Mouse (Mus musculus): ENCODE measurements at regions not wholly inside any gene's neighbourhood (a gene's known extent, or its start where the extent isn't known, plus 50 kb on each side); places are given as distances from the start of the nearest gene placed in this dataset.

DNA sequence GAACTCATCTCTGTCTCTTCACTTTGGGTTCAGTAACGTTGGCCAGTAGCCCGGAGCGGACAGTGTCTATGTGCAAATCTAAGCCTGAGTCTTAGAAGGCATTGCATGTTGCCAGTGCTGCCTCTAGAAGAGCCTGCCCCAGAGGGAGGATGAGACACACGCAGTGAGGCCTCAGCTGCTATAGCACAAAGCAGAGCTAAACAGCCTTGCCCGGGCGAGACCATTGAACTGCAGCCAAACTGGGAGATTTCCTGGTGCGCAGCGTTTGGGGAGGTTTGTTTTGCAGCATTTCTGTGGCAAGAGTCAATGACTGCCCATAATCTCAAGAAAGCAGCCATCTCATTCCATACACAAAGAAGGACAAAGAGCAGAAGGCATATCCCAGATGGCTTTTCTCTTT, 164.0 kb downstream of the 3100002H09Rik start:
- no peak for DNase-seq (ENCODE audit: low read depth, low spot score)

- no peak for DNase-seq (ENCODE audit: low read depth, low spot score)
Observed at GRCm38 (mm10) chr4:124443613-124444108, 166.9 kb downstream of the 3100002H09Rik start.

DNA sequence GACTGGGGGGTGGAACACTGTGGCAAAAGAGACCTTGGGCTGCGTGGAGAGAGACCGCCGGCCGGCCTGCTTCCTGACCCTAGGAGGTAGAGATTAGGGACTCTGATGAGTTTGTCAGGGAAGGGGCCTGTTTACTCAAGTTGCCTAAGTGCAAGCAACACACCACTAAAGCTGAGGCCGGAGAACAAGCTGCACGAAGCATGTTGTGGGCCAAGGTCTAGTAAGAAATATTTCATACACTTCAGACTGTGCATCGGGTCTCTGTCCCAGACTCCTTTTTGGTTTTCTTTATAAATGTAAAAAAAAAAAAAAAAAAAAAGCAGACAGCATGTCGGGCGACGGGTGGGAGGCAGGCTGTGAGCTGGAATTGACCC, 167.5 kb downstream of the 3100002H09Rik start:
- DNase-seq (ENCODE audit: low read depth, low spot score) = no peak

DNA sequence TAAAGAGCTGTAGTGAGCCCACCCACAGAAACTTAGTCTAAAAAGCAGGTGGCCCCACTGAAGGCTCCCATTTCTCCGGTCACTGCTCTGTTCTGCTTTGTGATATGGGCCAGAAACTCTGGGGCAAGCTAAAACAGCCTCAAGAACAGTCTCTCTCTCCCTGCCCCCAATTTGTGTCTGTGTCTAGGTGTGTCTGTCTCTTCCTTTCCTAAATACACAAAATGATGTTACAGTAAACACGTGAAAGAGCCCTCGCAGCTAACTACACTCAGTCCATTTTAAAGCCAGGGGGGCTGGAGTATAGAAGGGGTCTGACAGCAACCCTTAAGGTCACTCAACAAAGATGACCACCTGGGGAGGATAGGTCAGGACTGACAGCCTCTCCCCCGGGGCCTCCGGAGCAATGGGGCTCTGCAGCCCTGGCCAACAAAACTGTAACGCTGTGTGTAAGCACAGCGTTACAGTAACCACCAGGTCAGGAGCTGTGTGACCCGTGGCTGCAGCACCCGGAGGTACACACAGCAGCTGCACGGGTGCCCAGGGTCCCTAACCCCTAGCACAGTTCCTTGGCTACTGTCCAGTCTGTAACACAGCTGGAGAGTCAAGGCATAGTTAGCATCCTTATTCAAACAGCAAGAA, 168.0 kb downstream of the 3100002H09Rik start:
- DNase-seq (ENCODE audit: low read depth, low spot score) = no peak

DNA sequence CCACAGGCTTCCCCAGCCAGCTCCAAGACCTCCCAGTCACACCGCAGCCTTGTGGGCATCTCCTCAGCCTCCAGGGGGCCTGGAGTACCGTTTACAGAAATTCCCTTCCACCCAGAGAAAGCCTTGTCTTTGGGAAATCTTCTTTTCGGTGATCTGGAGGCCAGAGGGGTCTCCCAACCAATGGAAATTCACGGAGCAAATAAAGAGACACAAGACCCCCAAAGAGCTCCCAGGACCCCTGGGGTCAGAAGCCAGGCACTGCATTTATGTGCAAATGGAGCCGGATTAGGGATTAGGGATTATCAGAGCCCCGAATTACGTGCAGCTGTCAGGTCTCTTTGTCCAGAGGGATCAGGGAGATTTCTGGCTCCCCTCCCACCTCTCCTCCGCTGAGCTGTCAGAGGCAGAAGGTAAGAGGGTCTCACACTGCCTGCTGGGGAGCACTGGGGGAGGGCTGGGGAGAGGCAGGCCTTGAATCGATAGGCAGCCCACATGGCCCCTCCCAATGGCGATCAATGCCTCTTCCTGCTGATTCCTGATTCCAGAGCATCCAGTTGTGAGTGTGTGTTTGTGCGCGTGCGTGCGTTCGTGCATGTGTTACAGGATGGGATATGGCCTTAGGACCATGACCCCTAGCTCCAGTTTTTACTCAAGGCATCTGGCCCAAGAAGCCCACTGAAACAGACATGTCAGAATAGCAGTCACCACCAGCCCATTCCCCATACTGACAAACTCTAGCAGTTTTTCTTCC, 168.7 kb downstream of the 3100002H09Rik start:
- DNase-seq (ENCODE audit: low read depth, low spot score) = no peak

GRCm38 (mm10) chr4:124435040-124435434, 175.6 kb downstream of the 3100002H09Rik start:
- no peak for DNase-seq (ENCODE audit: low read depth, low spot score)

GRCm38 (mm10) chr4:124434059-124435039, 176.3 kb downstream of the 3100002H09Rik start:
- no peak for DNase-seq (ENCODE audit: low read depth, low spot score)

DNA sequence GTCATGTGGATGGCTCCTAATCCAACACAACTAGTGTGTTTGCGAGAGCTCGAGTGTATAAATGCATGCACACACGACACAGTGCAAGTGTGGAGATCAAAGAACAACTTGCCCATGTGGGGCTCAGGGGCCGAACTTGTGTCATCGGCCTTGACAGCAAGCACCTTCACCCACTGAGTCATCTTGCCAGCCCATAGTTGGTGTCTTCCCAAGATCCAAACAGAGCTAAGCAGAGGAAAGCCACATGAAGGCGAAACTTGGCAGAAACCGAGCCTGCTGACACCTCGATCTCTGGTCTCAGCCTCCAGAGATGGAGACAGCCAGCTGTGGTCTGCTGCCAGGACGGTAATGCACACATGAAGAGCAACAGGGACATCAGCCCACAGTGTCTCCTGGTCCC, 177.1 kb downstream of the 3100002H09Rik start:
- DNase-seq (ENCODE audit: low read depth, low spot score) = no peak

GRCm38 (mm10) chr4:124431193-124431592, 179.4 kb downstream of the 3100002H09Rik start:
- DNase-seq (ENCODE audit: low read depth, low spot score) = no peak

- no peak for DNase-seq (ENCODE audit: low read depth, low spot score)
Observed at GRCm38 (mm10) chr4:124428844-124429243, 181.8 kb downstream of the 3100002H09Rik start.

GRCm38 (mm10) chr4:124422406-124422805, 188.2 kb downstream of the 3100002H09Rik start:
- no peak for DNase-seq (ENCODE audit: low read depth, low spot score)

GRCm38 (mm10) chr4:124418431-124418830, 192.2 kb downstream of the 3100002H09Rik start:
- DNase-seq (ENCODE audit: low read depth, low spot score) = no peak

DNA sequence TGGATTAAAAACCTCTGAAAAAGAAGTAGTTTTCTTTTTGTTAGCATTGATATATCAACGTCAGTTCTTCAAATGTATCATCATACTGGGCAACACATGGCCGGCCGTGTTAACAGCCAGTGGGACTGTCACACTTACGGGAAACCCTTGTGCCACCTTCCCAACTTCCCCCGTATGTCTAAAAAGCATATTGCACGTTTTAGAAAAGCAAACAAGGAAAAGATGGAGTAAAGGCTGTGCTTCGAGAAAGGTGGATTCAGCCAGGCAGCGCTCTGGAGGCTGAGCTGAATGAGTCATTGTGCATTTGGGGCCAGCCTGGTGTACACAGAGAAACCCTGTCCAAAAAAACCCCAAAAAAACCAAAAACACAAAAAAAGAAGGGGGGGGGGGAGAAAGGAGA, 193.4 kb downstream of the 3100002H09Rik start:
- DNase-seq (ENCODE audit: low read depth, low spot score) = no peak

DNA sequence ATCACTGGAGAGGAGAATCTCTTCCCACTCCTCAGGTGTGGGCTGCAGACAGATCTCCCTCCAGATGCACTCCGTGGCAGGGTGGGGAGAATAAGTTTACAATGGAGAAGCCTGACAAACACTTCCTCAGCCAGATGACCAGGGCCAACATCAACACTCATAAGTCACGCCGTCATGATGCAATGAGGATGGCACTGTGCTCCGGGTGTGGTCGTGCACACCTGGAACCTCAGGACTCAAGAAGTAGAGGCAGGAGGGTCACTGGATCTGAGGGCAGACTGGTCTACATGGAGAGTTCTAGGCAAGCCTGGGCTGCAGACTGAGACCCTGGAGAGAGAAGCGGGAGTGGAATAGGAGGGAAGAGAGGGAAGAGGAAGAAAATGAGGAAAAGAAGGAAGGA, 194.3 kb downstream of the 3100002H09Rik start:
- no peak for DNase-seq (ENCODE audit: low read depth, low spot score)

DNA sequence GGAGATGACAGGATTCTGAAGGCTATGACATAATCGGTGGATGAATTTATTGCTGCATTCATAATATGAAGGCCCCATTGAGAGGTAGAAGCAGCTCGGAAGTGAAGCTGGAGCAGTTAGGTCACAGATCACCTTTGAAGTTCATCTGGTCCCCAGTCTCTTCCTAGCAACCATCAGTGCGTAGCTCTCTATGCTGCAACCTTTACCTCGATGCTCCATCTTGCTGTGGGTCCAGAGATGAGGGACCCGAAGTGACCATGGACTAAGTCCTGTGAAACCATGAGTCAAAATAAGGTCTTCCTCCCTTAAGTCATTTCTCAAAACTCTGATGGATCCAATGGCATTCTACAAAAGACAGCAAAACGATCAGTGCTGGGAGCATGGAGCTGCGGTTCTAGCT, 196.2 kb downstream of the 3100002H09Rik start:
- no peak for DNase-seq (ENCODE audit: low read depth, low spot score)

GRCm38 (mm10) chr4:124409279-124409678, 201.3 kb downstream of the 3100002H09Rik start:
- DNase-seq (ENCODE audit: low read depth, low spot score) = no peak

DNA sequence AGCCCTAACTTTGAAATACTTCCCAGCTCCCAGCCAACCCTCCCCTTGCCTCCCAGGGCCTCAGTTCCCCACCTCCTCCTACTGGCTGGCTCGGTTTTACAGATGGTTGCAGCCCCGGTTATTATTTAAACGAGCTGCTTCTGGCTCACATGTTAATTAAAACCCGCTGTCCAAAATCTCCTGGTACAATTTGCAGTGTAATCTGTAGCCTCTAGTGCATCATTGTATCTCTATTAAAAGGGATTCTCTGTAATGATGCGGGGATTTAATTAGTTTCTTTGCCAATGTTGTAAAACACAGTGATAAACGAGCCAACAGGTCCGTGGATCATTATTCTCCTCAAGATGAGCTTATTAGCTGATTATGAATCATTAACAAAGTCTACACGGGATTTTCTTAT, 208.5 kb downstream of the 3100002H09Rik start:
- no peak for DNase-seq (ENCODE audit: low read depth, low spot score)

- DNase-seq (ENCODE audit: low read depth, low spot score) = no peak
Observed at GRCm38 (mm10) chr4:124400741-124401140, 209.9 kb downstream of the 3100002H09Rik start.

GRCm38 (mm10) chr4:124400136-124400675, 210.4 kb downstream of the 3100002H09Rik start:
- no peak for DNase-seq (ENCODE audit: low read depth, low spot score)

- no peak for DNase-seq (ENCODE audit: low read depth, low spot score)
Observed at GRCm38 (mm10) chr4:124398354-124398753, 212.2 kb downstream of the 3100002H09Rik start.

DNA sequence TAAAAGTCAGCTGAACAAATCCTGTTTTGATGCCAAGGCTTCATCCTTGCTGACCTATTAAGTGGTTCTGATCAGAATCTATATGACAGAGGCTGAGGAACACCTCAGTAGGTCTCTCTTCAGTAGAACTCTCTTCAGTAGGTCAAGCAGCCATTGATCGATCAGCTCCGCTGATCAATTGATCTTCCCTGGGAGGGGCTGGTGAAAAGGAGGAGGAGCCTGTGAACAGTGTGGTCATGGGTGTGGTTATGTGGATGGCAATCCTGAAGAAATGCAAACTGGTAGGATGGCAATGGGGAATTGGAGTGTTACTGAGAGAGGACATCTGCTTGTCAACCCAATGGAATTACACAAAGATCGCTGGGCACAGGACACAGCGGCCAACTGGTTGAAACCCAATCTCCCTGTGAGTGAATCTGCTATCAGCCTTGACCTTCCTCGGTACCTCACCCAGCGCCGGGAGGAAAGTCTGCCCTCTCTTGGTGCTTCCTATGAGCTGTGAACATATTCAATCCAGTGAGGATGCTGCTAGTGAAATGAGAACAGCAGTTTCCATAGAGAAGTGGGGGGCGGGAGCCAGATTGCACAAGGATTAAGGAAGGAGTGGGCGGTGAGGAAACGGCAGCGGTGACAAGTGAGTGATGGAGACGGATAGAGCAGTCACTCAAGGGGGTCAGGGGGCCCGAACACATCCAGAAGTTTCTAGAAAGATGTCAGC, 213.9 kb downstream of the 3100002H09Rik start:
- DNase-seq (ENCODE audit: low read depth, low spot score) = no peak

Measured in skeletal muscle tissue, adult 2 months (tissue).